Mouse (Mus musculus) ES-E14 (cell line): ENCODE data around the gene Oas1c.

Experiments
- CHD2 ChIP-seq: IDR thresholded peaks from 2 replicates; pipeline ENCODE4 v1.6.1; 2014; ENCODE audit warnings: mild to moderate bottlenecking, low read depth, low read length, inconsistent platforms
- HCFC1 ChIP-seq: IDR thresholded peaks from 2 replicates; pipeline ENCODE4 v1.6.1; 2012; ENCODE audit warnings: low read length, inconsistent platforms, borderline replicate concordance; ENCODE audit not compliant: insufficient read depth
- MAFK ChIP-seq: IDR thresholded peaks from 2 replicates; pipeline ENCODE4 v1.6.1; 2014; ENCODE audit warnings: mild to moderate bottlenecking, low read depth, low read length, inconsistent platforms; ENCODE audit not compliant: insufficient read depth
- ZC3H11A ChIP-seq: IDR thresholded peaks from 2 replicates; pipeline ENCODE4 v1.6.1; 2012; ENCODE audit warnings: low read depth, mild to moderate bottlenecking, inconsistent platforms, low read length, borderline replicate concordance
- ZNF384 ChIP-seq: IDR thresholded peaks from 2 replicates; pipeline ENCODE4 v1.6.1; 2012; ENCODE audit warnings: low read depth, low read length, inconsistent platforms

DNA sequence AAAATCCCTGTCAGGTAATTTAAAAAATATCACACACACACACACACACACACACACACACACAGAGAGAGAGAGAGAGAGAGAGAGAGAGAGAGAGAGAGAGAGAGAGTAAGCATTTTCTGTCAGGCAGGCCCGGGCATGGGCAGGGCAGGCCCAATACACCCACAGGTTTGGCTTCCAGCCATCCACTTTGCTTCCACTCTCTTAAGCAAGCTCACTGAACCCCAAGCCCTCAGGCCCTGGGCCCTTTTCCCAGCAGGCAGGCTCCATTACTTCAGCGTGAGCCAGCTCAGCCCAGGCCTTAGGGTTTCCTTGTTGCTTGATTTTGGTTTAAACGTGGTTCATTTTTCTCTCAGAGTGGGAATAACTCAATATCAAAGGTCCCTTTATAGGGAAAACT, 32.4 kb upstream of the Oas1c start:
- TF ChIP-seq ZNF384 (no peak), ZC3H11A (no peak), CHD2 (no peak), MAFK (no peak), HCFC1 (no peak)
